Mouse (Mus musculus) heart, embryonic 16.5 days (tissue): ENCODE data around the gene Bach2. TPM values are rescaled to one million over a fixed set of nuclear protein-coding genes. Genes with fewer than 3 reads are reported as not detected.

Experiments
- ATAC-seq: fragments of 200-750 bp; cut with Nextera tagmentation; replicated peaks from 2 replicates; pipeline ENCODE4 v1.8.0; 2017; ENCODE audit warnings: moderate number of reproducible peaks; ENCODE audit not compliant: insufficient read depth, low FRiP score; ENCODE audit errors: extremely low read depth
- H3K27ac ChIP-seq: fragments of 300-500 bp; sonication (generic); 2 replicates; pipeline ENCODE4 v1.5.1; 2014; ENCODE audit warnings: mild to moderate bottlenecking, low read length, control low read depth, moderate library complexity
- H3K27me3 ChIP-seq: fragments of 300-500 bp; sonication (generic); 2 replicates; pipeline ENCODE4 v1.6.1; 2014; ENCODE audit warnings: low read length, mixed read lengths; ENCODE audit not compliant: control insufficient read depth, insufficient read depth
- H3K36me3 ChIP-seq: fragments of 300-500 bp; sonication (generic); 2 replicates; pipeline ENCODE4 v1.6.1; 2014; ENCODE audit not compliant: control insufficient read depth, insufficient read depth
- H3K4me1 ChIP-seq: fragments of 300-500 bp; sonication (generic); 2 replicates; pipeline ENCODE4 v1.6.1; 2014; ENCODE audit warnings: low read length, mixed read lengths; ENCODE audit not compliant: control insufficient read depth, insufficient read depth
- H3K4me2 ChIP-seq: fragments of 300-500 bp; sonication (generic); 2 replicates; pipeline ENCODE4 v1.6.1; 2014; ENCODE audit warnings: low read depth, mild to moderate bottlenecking, control low read depth, low read length
- H3K4me3 ChIP-seq: fragments of 300-500 bp; sonication (generic); 2 replicates; pipeline ENCODE4 v1.5.1; 2014; ENCODE audit warnings: mild to moderate bottlenecking, control low read depth, low read length
- H3K9ac ChIP-seq: fragments of 300-500 bp; sonication (generic); 2 replicates; pipeline ENCODE4 v1.6.1; 2014; ENCODE audit warnings: low read length, control low read depth
- H3K9me3 ChIP-seq: fragments of 300-500 bp; sonication (generic); replicated peaks from 2 replicates; pipeline ENCODE4 v1.6.1; 2016; ENCODE audit warnings: low read length; ENCODE audit not compliant: control insufficient read depth
- WGBS: fragments of 180-500 bp; shearing (Covaris S2); extraction: QIAGEN DNeasy Blood & Tissue Kit; methylation state at CpG from one replicate; pipeline ENCODE4 v1.1.7; 2014; 5-methylcytosine and 5-hydroxymethylcytosine counted together
- polyA plus RNA-seq: library from polyadenylated mRNA; unstranded; fragments of >200 nt; fragmentation: Nextera tagmentation; extraction: Ambion mirVana; gene quantifications from 2 replicates; pipeline ENCODE4 v1.2.1, GENCODE M21; 2015

Gene Bach2
- polyA plus RNA-seq, 1 experiment from 2014 or later: 5.0 TPM

- H3K27ac ChIP-seq: no peak overlapping the region
- H3K4me1 ChIP-seq: no peaks in the 10 kb centered on the region
- no peak overlapping the region for H3K4me3 ChIP-seq
- WGBS: 92% methylated on average over 3 of the region's 3 CpGs
- no peak overlapping the region for H3K4me2 ChIP-seq
- no peak overlapping the region for H3K9ac ChIP-seq
- no peaks in the 10 kb centered on the region for H3K27me3 ChIP-seq
- H3K9me3 ChIP-seq: no peaks in the 10 kb centered on the region
- no peaks in the 10 kb centered on the region for H3K36me3 ChIP-seq
- ATAC-seq: no peak
Observed at GRCm38 (mm10) chr4:32447850-32448249, 209.2 kb downstream of the Bach2 start.

- no peaks in the 10 kb centered on the region for H3K27me3 ChIP-seq
- no peak overlapping the region for H3K4me3 ChIP-seq
- H3K9ac ChIP-seq: no peak overlapping the region
- H3K4me1 ChIP-seq: peaks cover 4% of the 10 kb centered on the region; the same call in 1 of the 2 replicates
- 0 out of 2 replicates have a peak, but pooled peaks cover 3% of the 10 kb centered on the region for H3K9me3 ChIP-seq
- no peak overlapping the region for H3K27ac ChIP-seq
- ATAC-seq: no peak
- no peak overlapping the region for H3K4me2 ChIP-seq
- no peaks in the 10 kb centered on the region for H3K36me3 ChIP-seq
- WGBS: 71% methylated on average over 7 of the region's 7 CpGs
Observed at GRCm38 (mm10) chr4:32461986-32462385, 223.4 kb downstream of the Bach2 start.

GRCm38 (mm10) chr4:32463065-32463464 lies 224.5 kb downstream of the Bach2 start:
- no peak overlapping the region for H3K27ac ChIP-seq
- no peak overlapping the region for H3K4me2 ChIP-seq
- ATAC-seq: no peak
- 70% methylated on average over 6 of the region's 6 CpGs for WGBS
- H3K9me3 ChIP-seq: 0 out of 2 replicates have a peak, but pooled peaks cover 3% of the 10 kb centered on the region
- no peak overlapping the region for H3K4me3 ChIP-seq
- no peak overlapping the region for H3K9ac ChIP-seq
- peaks cover 4% of the 10 kb centered on the region; the same call in 1 of the 2 replicates for H3K4me1 ChIP-seq
- no peaks in the 10 kb centered on the region for H3K36me3 ChIP-seq
- H3K27me3 ChIP-seq: no peaks in the 10 kb centered on the region

DNA sequence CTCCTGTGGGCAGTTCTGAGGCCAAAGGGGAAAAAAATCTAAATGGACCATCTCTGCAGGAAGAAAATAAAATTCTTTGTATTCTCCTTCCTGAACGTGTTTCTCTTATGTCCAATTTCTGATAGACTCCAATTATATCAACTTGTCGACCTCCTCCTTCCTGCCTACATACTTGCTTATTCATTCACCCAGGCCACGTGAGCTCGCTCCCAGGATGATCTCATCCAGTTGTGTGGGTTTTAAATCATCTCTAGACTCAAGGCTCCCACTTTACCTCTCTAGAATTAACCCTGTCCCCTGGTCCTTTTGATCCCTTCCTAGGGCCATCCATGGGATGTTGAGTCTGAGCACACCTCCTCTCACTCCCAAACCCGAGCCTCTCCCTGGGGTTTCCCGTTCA lies 225.9 kb downstream of the Bach2 start:
- no peaks in the 10 kb centered on the region for H3K27me3 ChIP-seq
- peaks cover 2% of the 10 kb centered on the region; the same call in 1 of the 2 replicates for H3K9me3 ChIP-seq
- no peak overlapping the region for H3K4me3 ChIP-seq
- no peaks in the 10 kb centered on the region for H3K36me3 ChIP-seq
- H3K4me1 ChIP-seq: peaks cover 4% of the 10 kb centered on the region; the same call in 1 of the 2 replicates
- no peak for ATAC-seq
- H3K4me2 ChIP-seq: no peak overlapping the region
- no peak overlapping the region for H3K27ac ChIP-seq
- 64% methylated on average over 6 of the region's 6 CpGs for WGBS
- no peak overlapping the region for H3K9ac ChIP-seq

GRCm38 (mm10) chr4:32466031-32466430 lies 227.4 kb downstream of the Bach2 start:
- H3K9me3 ChIP-seq: peaks cover 5% of the 10 kb centered on the region; the same call in 1 of the 2 replicates
- 68% methylated on average over 8 of the region's 8 CpGs for WGBS
- no peak for ATAC-seq

GRCm38 (mm10) chr4:32477977-32478660 lies 239.5 kb downstream of the Bach2 start:
- ATAC-seq: no peak
- Histone ChIP-seq H3K9ac (no peak overlapping the region), H3K4me1 (peaks cover 25% of the 10 kb centered on the region), H3K27ac (no peak overlapping the region), H3K4me2 (no peak overlapping the region), H3K9me3 (peaks cover 5% of the 10 kb centered on the region; the same call in 1 of the 2 replicates), H3K36me3 (no peaks in the 10 kb centered on the region), H3K4me3 (no peak overlapping the region), H3K27me3 (no peaks in the 10 kb centered on the region)
- 86% methylated on average over 6 of the region's 6 CpGs for WGBS

More at GRCm38 (mm10) chr4:32466031-32466430, 227.4 kb downstream of the Bach2 start:
- Histone ChIP-seq H3K4me1 (peaks cover 4% of the 10 kb centered on the region; the same call in 1 of the 2 replicates), H3K4me3 (no peak overlapping the region), H3K27me3 (no peaks in the 10 kb centered on the region), H3K4me2 (no peak overlapping the region), H3K27ac (no peak overlapping the region), H3K9ac (no peak overlapping the region), H3K36me3 (no peaks in the 10 kb centered on the region)

GRCm38 (mm10) chr4:32479231-32479630 lies 240.6 kb downstream of the Bach2 start:
- Histone ChIP-seq H3K9ac (no peak overlapping the region), H3K4me2 (no peak overlapping the region), H3K27ac (no peak overlapping the region), H3K36me3 (no peaks in the 10 kb centered on the region), H3K4me3 (no peak overlapping the region), H3K4me1 (peaks cover 25% of the 10 kb centered on the region), H3K27me3 (no peaks in the 10 kb centered on the region), H3K9me3 (peaks cover 5% of the 10 kb centered on the region; the same call in 1 of the 2 replicates)
- no peak for ATAC-seq
- 57% methylated on average over 3 of the region's 3 CpGs for WGBS

- Histone ChIP-seq H3K27ac (no peak overlapping the region), H3K36me3 (no peaks in the 10 kb centered on the region), H3K4me2 (no peak overlapping the region), H3K4me3 (no peak overlapping the region), H3K9me3 (peaks cover 1% of the 10 kb centered on the region; the same call in 1 of the 2 replicates), H3K4me1 (peaks cover 25% of the 10 kb centered on the region), H3K9ac (no peak overlapping the region), H3K27me3 (no peaks in the 10 kb centered on the region)
- no peak for ATAC-seq
- 77% methylated on average over 16 of the region's 16 CpGs for WGBS
Observed at GRCm38 (mm10) chr4:32479801-32480700, 241.4 kb downstream of the Bach2 start.
